Comparison of ENCODE assay signal across 15 mouse cellular contexts in genomic region chr2:73080084-73080483, GRCm38 (mm10).
A peak's percentile ranks its signal among the peaks of the same experiment; 100 is the strongest.
DNase-seq lines count a peak whose midpoint lies in the region; ATAC-seq and TF ChIP-seq lines count a peak whose summit lies in the region.
"Had no signal": no experiment of that assay in that cellular context is flagged by ENCODE, and none has a peak within 500 bp of the region (broad histone marks: within the 10 kb centered on the region; RNA-seq: fewer than 3 reads in every experiment).

No protein-coding gene starts in this region.

- H3K9ac ChIP-seq in ES-E14 (ENCODE audit: insufficient read depth, low read depth, low read length, poor library complexity, severe bottlenecking), result no peak overlapping the region
- H3K9ac ChIP-seq: neural tube, embryonic 12.5 days; stomach, embryonic 15.5 days had no signal

- no peak overlapping the region for H3K27ac ChIP-seq in ES-E14 (ENCODE audit: insufficient read depth, low read depth, low read length, poor library complexity, severe bottlenecking)
- H3K27ac ChIP-seq: limb, embryonic 10.5 days; neural tube, embryonic 12.5 days; stomach, embryonic 15.5 days had no signal

- WGBS in lung, adult 2 months, result 21% methylated on average over 2 of the region's 2 CpGs

- 0 out of 2 replicates have a peak, but pooled peaks have one; percentile 6 for TF ChIP-seq CTCF in lung, adult 2 months (IDR thresholded peaks at IDR 0.05; ENCODE audit: insufficient read depth, low read length)

- TF ChIP-seq POLR2A in lung, adult 2 months (IDR thresholded peaks at IDR 0.05; ENCODE audit: borderline replicate concordance, extremely low read depth, low read depth, low read length), result no peak

- no peaks in the 10 kb centered on the region for H3K4me1 ChIP-seq in lung, adult 2 months (ENCODE audit: control insufficient read depth, insufficient read depth, low read length)
- H3K4me1 ChIP-seq in ES-E14 (ENCODE audit: control insufficient read depth in 2 of 2, insufficient read depth in 2 of 2, low read length in 2 of 2, poor library complexity in 1 of 2), result peaks cover 0 to 14% of the 10 kb centered on the region in 2 experiments; a peak in 2 of 4 replicates
- H3K4me1 ChIP-seq: stomach, embryonic 15.5 days had no signal

- H3K36me3 ChIP-seq in ES-E14 (ENCODE audit: control insufficient read depth, insufficient read depth, low read length, poor library complexity, severe bottlenecking), result no peaks in the 10 kb centered on the region
- H3K36me3 ChIP-seq: limb, embryonic 10.5 days; neural tube, embryonic 12.5 days; stomach, embryonic 15.5 days had no signal

- H3K4me3 ChIP-seq in lung, adult 2 months (replicated peaks; ENCODE audit: extremely low read depth, low read depth, low read length), result no peak overlapping the region
- H3K4me3 ChIP-seq in ES-E14 (ENCODE audit: insufficient read depth in 1 of 2, low read depth in 1 of 2, low read length in 2 of 2, poor library complexity in 1 of 2, severe bottlenecking in 1 of 2), result no peak overlapping the region
- H3K4me3 ChIP-seq: limb, embryonic 10.5 days; megakaryocyte, embryonic 14.5 days; neural tube, embryonic 12.5 days; stomach, embryonic 15.5 days had no signal

- ATAC-seq in CD4-positive, CD25-positive, alpha-beta regulatory T cell, adult 4 months, result no peak

- DNase-seq in CD4-positive, CD25-positive, alpha-beta regulatory T cell, adult 2 months (ENCODE audit: low read depth, low spot score), result peak; percentile 37
- no peak for DNase-seq in lung, adult 2 months
- DNase-seq in lung, postnatal 4 days, result no peak
- no peak for DNase-seq in ES-E14 (ENCODE audit: low read depth, low spot score)
- peak; percentile 18 for DNase-seq in induced T-regulatory cell, adult 2 months (ENCODE audit: low read depth)
- DNase-seq in right cerebral cortex, postnatal 14 days, result no peak
- DNase-seq in gastrocnemius, adult 18-20 months (ENCODE audit: low spot score), result no peak
- DNase-seq: gastrocnemius, postnatal 10 days; heart, postnatal 14 days; kidney, adult 11 months had no signal

- in situ Hi-C loops in ES-E14 (cut with MboI; ENCODE audit: low sequenced_read_pairs in 2 of 2, unreplicated experiment in 2 of 2), result no loop called here

- no peaks in the 10 kb centered on the region for H3K9me3 ChIP-seq in ES-E14 (ENCODE audit: control insufficient read depth, insufficient read depth, low read depth, low read length)
- H3K9me3 ChIP-seq: limb, embryonic 10.5 days; neural tube, embryonic 12.5 days; stomach, embryonic 15.5 days had no signal

TF ChIP-seq in ES-E14, 5 proteins besides CTCF, POLR2A, EP300 and RAD21:
- TF ChIP-seq ZNF384 (IDR thresholded peaks at IDR 0.05; ENCODE audit: low read depth, low read length) (no peak), HCFC1 (IDR thresholded peaks at IDR 0.05; ENCODE audit: borderline replicate concordance, insufficient read depth, low read length) (0 out of 2 replicates have a peak, but pooled peaks have one; percentile 56), ZC3H11A (IDR thresholded peaks at IDR 0.05; ENCODE audit: borderline replicate concordance, low read depth, low read length) (no peak), CHD2 (IDR thresholded peaks at IDR 0.05; ENCODE audit: low read depth, low read length) (no peak), MAFK (IDR thresholded peaks at IDR 0.05; ENCODE audit: insufficient read depth, low read depth, low read length) (no peak)

Comparison
In these comparisons a context has a peak if more than half of its experiments do, and no peak if none do; other contexts are left out.
1. DNase-seq: peak in CD4-positive, CD25-positive, alpha-beta regulatory T cell, adult 2 months (single experiment) and induced T-regulatory cell, adult 2 months (single experiment); none in lung, adult 2 months (single experiment), lung, postnatal 4 days (0 of 2), ES-E14 (single experiment), right cerebral cortex, postnatal 14 days (single experiment) and gastrocnemius, adult 18-20 months (single experiment).